Mouse (Mus musculus): ENCODE data around the gene Ccdc167.
"Not testable (repeated sequence)": the region's sequence is repeated elsewhere in the genome, so short reads cannot be mapped to it uniquely, and the experiment has no call there.

Gene Ccdc167

GRCm38 (mm10) chr17:29719628-29720575, 3.1 kb upstream of the Ccdc167 start:
- no peak for DNase-seq (ENCODE audit: low spot score)

GRCm38 (mm10) chr17:29718660-29719059, 1.8 kb upstream of the Ccdc167 start:
- DNase-seq (ENCODE audit: low spot score), result no peak

GRCm38 (mm10) chr17:29713734-29714133, 3.1 kb downstream of the Ccdc167 start:
- not testable (repeated sequence) for DNase-seq (ENCODE audit: low spot score)

GRCm38 (mm10) chr17:29712565-29712964, 4.3 kb downstream of the Ccdc167 start:
- no peak for DNase-seq (ENCODE audit: low spot score)

GRCm38 (mm10) chr17:29711745-29712431, 5.0 kb downstream of the Ccdc167 start:
- DNase-seq (ENCODE audit: low spot score), result no peak

GRCm38 (mm10) chr17:29711076-29711744, 5.6 kb downstream of the Ccdc167 start:
- DNase-seq (ENCODE audit: low spot score), result no peak

- DNase-seq (ENCODE audit: low spot score), result no peak
Observed at GRCm38 (mm10) chr17:29710562-29711044, 6.2 kb downstream of the Ccdc167 start.

GRCm38 (mm10) chr17:29708783-29709182, 8.1 kb downstream of the Ccdc167 start:
- no peak for DNase-seq (ENCODE audit: low spot score)

- no peak for DNase-seq (ENCODE audit: low spot score)
Observed at GRCm38 (mm10) chr17:29706981-29707545, 9.8 kb downstream of the Ccdc167 start.

GRCm38 (mm10) chr17:29705881-29706280, 11.0 kb downstream of the Ccdc167 start:
- DNase-seq (ENCODE audit: low spot score), result no peak

GRCm38 (mm10) chr17:29704781-29705180, 12.1 kb downstream of the Ccdc167 start:
- peak; percentile 69 for DNase-seq (ENCODE audit: low spot score)

- no peak for DNase-seq (ENCODE audit: low spot score)
Observed at GRCm38 (mm10) chr17:29702938-29703710, 13.7 kb downstream of the Ccdc167 start.

- DNase-seq (ENCODE audit: low spot score), result no peak
Observed at GRCm38 (mm10) chr17:29700573-29700972, 16.3 kb downstream of the Ccdc167 start.

- no peak for DNase-seq (ENCODE audit: low spot score)
Observed at GRCm38 (mm10) chr17:29698421-29698820, 18.4 kb downstream of the Ccdc167 start.

GRCm38 (mm10) chr17:29696940-29697339, 19.9 kb downstream of the Ccdc167 start:
- DNase-seq (ENCODE audit: low spot score), result no peak

- DNase-seq (ENCODE audit: low spot score), result no peak
Observed at GRCm38 (mm10) chr17:29694516-29694915, 22.3 kb downstream of the Ccdc167 start.

- DNase-seq (ENCODE audit: low spot score), result no peak
Observed at GRCm38 (mm10) chr17:29693571-29693970, 23.3 kb downstream of the Ccdc167 start.

GRCm38 (mm10) chr17:29692827-29693226, 24.0 kb downstream of the Ccdc167 start:
- DNase-seq (ENCODE audit: low spot score), result no peak

GRCm38 (mm10) chr17:29690257-29690656, 26.6 kb downstream of the Ccdc167 start:
- no peak for DNase-seq (ENCODE audit: low spot score)

GRCm38 (mm10) chr17:29688610-29689009, 28.2 kb downstream of the Ccdc167 start:
- DNase-seq (ENCODE audit: low spot score), result no peak

GRCm38 (mm10) chr17:29687373-29687772, 29.5 kb downstream of the Ccdc167 start:
- no peak for DNase-seq (ENCODE audit: low spot score)
